Mouse (Mus musculus): ENCODE measurements at regions not wholly inside any gene's neighbourhood (a gene's known extent, or its start where the extent isn't known, plus 50 kb on each side); places are given as distances from the start of the nearest gene placed in this dataset.

- H3K4me2 ChIP-seq (replicated peaks; ENCODE audit: low read depth), result no peak overlapping the region
- H3K4me1 ChIP-seq (replicated peaks; ENCODE audit: control insufficient read depth, insufficient read depth, low read length), result no peaks in the 10 kb centered on the region
- no peaks in the 10 kb centered on the region for H3K9me3 ChIP-seq (ENCODE audit: control insufficient read depth)
- 85% methylated on average over 5 of the region's 5 CpGs for WGBS
- no peak overlapping the region for H3K4me3 ChIP-seq (ENCODE audit: low read depth, low read length)
- no peak overlapping the region for H3K27ac ChIP-seq (ENCODE audit: low read depth, low read length)
- no peak overlapping the region for H3K9ac ChIP-seq (ENCODE audit: low read depth, low read length)
- no peak for ATAC-seq
- H3K36me3 ChIP-seq (ENCODE audit: control insufficient read depth, insufficient read depth), result no peaks in the 10 kb centered on the region
- TF ChIP-seq CTCF (IDR thresholded peaks at IDR 0.05; ENCODE audit: low read depth), result no peak
- H3K27me3 ChIP-seq (replicated peaks; ENCODE audit: control insufficient read depth, insufficient read depth, low read length), result no peaks in the 10 kb centered on the region
Observed at GRCm38 (mm10) chr5:18448330-18448670, 88.1 kb upstream of the Gnai1 start.

GRCm38 (mm10) chr5:18447665-18448329 is 87.6 kb upstream of the Gnai1 start:
- Histone ChIP-seq H3K9me3 (ENCODE audit: control insufficient read depth) (no peaks in the 10 kb centered on the region), H3K4me2 (replicated peaks; ENCODE audit: low read depth) (no peak overlapping the region), H3K36me3 (ENCODE audit: control insufficient read depth, insufficient read depth) (no peaks in the 10 kb centered on the region), H3K27ac (ENCODE audit: low read depth, low read length) (no peak overlapping the region), H3K27me3 (replicated peaks; ENCODE audit: control insufficient read depth, insufficient read depth, low read length) (no peaks in the 10 kb centered on the region), H3K4me3 (ENCODE audit: low read depth, low read length) (no peak overlapping the region), H3K9ac (ENCODE audit: low read depth, low read length) (no peak overlapping the region), H3K4me1 (replicated peaks; ENCODE audit: control insufficient read depth, insufficient read depth, low read length) (no peaks in the 10 kb centered on the region)
- no peak for ATAC-seq
- no peak for TF ChIP-seq CTCF (IDR thresholded peaks at IDR 0.05; ENCODE audit: low read depth)
- 87% methylated on average over 14 of the region's 14 CpGs for WGBS

GRCm38 (mm10) chr5:18445969-18446368 is 85.8 kb upstream of the Gnai1 start:
- H3K9ac ChIP-seq (ENCODE audit: low read depth, low read length), result no peak overlapping the region
- ATAC-seq, result no peak
- H3K4me3 ChIP-seq (ENCODE audit: low read depth, low read length), result no peak overlapping the region
- no peaks in the 10 kb centered on the region for H3K9me3 ChIP-seq (ENCODE audit: control insufficient read depth)
- WGBS, result 16% methylated on average over 7 of the region's 8 CpGs
- no peaks in the 10 kb centered on the region for H3K36me3 ChIP-seq (ENCODE audit: control insufficient read depth, insufficient read depth)
- no peaks in the 10 kb centered on the region for H3K27me3 ChIP-seq (replicated peaks; ENCODE audit: control insufficient read depth, insufficient read depth, low read length)
- H3K4me1 ChIP-seq (replicated peaks; ENCODE audit: control insufficient read depth, insufficient read depth, low read length), result no peaks in the 10 kb centered on the region
- H3K27ac ChIP-seq (ENCODE audit: low read depth, low read length), result no peak overlapping the region
- no peak overlapping the region for H3K4me2 ChIP-seq (replicated peaks; ENCODE audit: low read depth)
- TF ChIP-seq CTCF (IDR thresholded peaks at IDR 0.05; ENCODE audit: low read depth), result peak; percentile 86

GRCm38 (mm10) chr5:18439986-18440385 is 79.8 kb upstream of the Gnai1 start:
- no peak overlapping the region for H3K4me3 ChIP-seq (ENCODE audit: low read depth, low read length)
- H3K4me1 ChIP-seq (replicated peaks; ENCODE audit: control insufficient read depth, insufficient read depth, low read length), result no peaks in the 10 kb centered on the region; the same call in 1 of the 2 replicates
- H3K9ac ChIP-seq (ENCODE audit: low read depth, low read length), result no peak overlapping the region
- H3K27ac ChIP-seq (ENCODE audit: low read depth, low read length), result no peak overlapping the region
- H3K9me3 ChIP-seq (ENCODE audit: control insufficient read depth), result no peaks in the 10 kb centered on the region
- ATAC-seq, result no peak
- H3K36me3 ChIP-seq (ENCODE audit: control insufficient read depth, insufficient read depth), result no peaks in the 10 kb centered on the region
- H3K4me2 ChIP-seq (replicated peaks; ENCODE audit: low read depth), result no peak overlapping the region
- TF ChIP-seq CTCF (IDR thresholded peaks at IDR 0.05; ENCODE audit: low read depth), result no peak
- no peaks in the 10 kb centered on the region for H3K27me3 ChIP-seq (replicated peaks; ENCODE audit: control insufficient read depth, insufficient read depth, low read length)
- 78% methylated on average over 4 of the region's 4 CpGs for whole genome bisulfite sequencing

GRCm38 (mm10) chr5:18439281-18439680 is 79.1 kb upstream of the Gnai1 start:
- no peak for ATAC-seq
- no peaks in the 10 kb centered on the region for H3K9me3 ChIP-seq (ENCODE audit: control insufficient read depth)
- H3K36me3 ChIP-seq (ENCODE audit: control insufficient read depth, insufficient read depth), result no peaks in the 10 kb centered on the region
- H3K9ac ChIP-seq (ENCODE audit: low read depth, low read length), result no peak overlapping the region
- WGBS, result 80% methylated on average over 1 of the region's 1 CpGs
- H3K27me3 ChIP-seq (replicated peaks; ENCODE audit: control insufficient read depth, insufficient read depth, low read length), result no peaks in the 10 kb centered on the region
- no peak overlapping the region for H3K4me2 ChIP-seq (replicated peaks; ENCODE audit: low read depth)
- H3K27ac ChIP-seq (ENCODE audit: low read depth, low read length), result no peak overlapping the region
- no peaks in the 10 kb centered on the region; the same call in 1 of the 2 replicates for H3K4me1 ChIP-seq (replicated peaks; ENCODE audit: control insufficient read depth, insufficient read depth, low read length)
- no peak overlapping the region for H3K4me3 ChIP-seq (ENCODE audit: low read depth, low read length)
- TF ChIP-seq CTCF (IDR thresholded peaks at IDR 0.05; ENCODE audit: low read depth), result no peak

GRCm38 (mm10) chr5:18436099-18436748 is 76.1 kb upstream of the Gnai1 start:
- Histone ChIP-seq H3K4me2 (replicated peaks; ENCODE audit: low read depth) (no peak overlapping the region), H3K4me1 (replicated peaks; ENCODE audit: control insufficient read depth, insufficient read depth, low read length) (no peaks in the 10 kb centered on the region; the same call in 1 of the 2 replicates), H3K36me3 (ENCODE audit: control insufficient read depth, insufficient read depth) (no peaks in the 10 kb centered on the region), H3K27me3 (replicated peaks; ENCODE audit: control insufficient read depth, insufficient read depth, low read length) (no peaks in the 10 kb centered on the region), H3K9ac (ENCODE audit: low read depth, low read length) (no peak overlapping the region), H3K27ac (ENCODE audit: low read depth, low read length) (no peak overlapping the region), H3K9me3 (ENCODE audit: control insufficient read depth) (no peaks in the 10 kb centered on the region), H3K4me3 (ENCODE audit: low read depth, low read length) (no peak overlapping the region)
- ATAC-seq, result no peak
- TF ChIP-seq CTCF (IDR thresholded peaks at IDR 0.05; ENCODE audit: low read depth), result no peak
- 17% methylated on average over 6 of the region's 6 CpGs for WGBS

Measured in intestine, postnatal 0 days (tissue).